Mouse (Mus musculus) skeletal muscle tissue, adult 2 months (tissue): ENCODE measurements at regions not wholly inside any gene's neighbourhood (a gene's known extent, or its start where the extent isn't known, plus 50 kb on each side); places are given as distances from the start of the nearest gene placed in this dataset.

ENCODE experiments used
- DNase-seq: peaks from one replicate; pipeline ENCODE4 v3.0.0-alpha.2; 2012; ENCODE audit warnings: low read depth, low spot score

DNA sequence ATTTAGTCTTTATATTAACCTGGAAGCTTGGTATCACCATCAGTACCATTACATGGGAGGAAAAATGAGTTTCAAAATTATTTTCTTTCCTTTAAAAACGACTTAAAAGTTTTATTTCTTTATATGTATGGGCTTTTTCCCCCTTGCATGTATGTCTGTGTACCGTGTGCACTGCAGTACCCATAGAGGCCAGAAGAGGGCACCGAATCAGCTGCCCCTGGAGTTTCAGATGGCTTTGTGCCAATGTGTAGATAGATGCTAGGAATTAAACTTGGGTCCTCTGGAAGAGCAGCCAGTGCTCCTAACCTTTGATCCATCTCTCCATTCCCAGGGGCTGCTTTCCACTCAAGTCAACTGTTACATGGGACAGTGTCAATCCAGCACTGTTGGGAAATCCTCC is 79.9 kb upstream of the Zfp64 start:
- DNase-seq, result no peak

- DNase-seq, result no peak
Measured at GRCm38 (mm10) chr2:169033997-169034396, 78.6 kb upstream of the Zfp64 start.

- DNase-seq, result no peak
Measured at GRCm38 (mm10) chr2:169033181-169033580, 77.8 kb upstream of the Zfp64 start.

DNA sequence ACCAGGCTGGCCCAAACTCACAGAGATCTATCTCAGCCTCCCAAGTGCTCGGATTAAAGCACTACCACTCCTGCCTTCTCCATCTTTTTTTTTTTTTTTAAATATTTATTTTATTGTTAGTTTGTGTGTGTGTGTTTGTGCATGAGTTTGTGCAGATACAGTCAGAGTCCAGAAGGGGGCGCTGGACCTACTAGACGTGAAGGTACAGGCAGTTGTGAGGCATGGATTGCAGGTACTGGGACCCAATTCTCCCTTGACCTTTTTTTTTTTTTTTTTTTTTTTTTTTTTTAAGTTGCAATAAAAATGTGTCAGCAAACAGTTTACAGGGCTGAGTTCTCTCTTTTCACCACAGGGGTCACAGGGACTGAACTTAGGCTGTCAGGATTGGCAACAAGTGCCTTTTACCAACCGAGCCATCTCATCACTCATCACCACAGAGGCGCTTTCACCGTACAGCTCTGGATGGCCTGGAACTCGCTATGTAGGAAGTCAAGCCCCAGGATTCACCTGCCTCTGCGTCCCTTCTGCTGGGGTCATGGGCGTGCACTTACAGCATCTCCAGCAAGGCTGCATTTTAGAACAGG is 73.2 kb upstream of the Zfp64 start:
- no peak for DNase-seq

- DNase-seq, result no peak
Measured at GRCm38 (mm10) chr2:169019037-169019436, 63.6 kb upstream of the Zfp64 start.

GRCm38 (mm10) chr2:169010271-169010670 is 54.9 kb upstream of the Zfp64 start:
- no peak for DNase-seq

- peak; percentile 8 for DNase-seq
Measured at GRCm38 (mm10) chr2:169008756-169009155, 53.4 kb upstream of the Zfp64 start.

- DNase-seq, result peak; percentile 6
Measured at GRCm38 (mm10) chr2:169008333-169008732, 52.9 kb upstream of the Zfp64 start.

GRCm38 (mm10) chr2:169006549-169006948 is 51.2 kb upstream of the Zfp64 start:
- DNase-seq, result no peak

DNA sequence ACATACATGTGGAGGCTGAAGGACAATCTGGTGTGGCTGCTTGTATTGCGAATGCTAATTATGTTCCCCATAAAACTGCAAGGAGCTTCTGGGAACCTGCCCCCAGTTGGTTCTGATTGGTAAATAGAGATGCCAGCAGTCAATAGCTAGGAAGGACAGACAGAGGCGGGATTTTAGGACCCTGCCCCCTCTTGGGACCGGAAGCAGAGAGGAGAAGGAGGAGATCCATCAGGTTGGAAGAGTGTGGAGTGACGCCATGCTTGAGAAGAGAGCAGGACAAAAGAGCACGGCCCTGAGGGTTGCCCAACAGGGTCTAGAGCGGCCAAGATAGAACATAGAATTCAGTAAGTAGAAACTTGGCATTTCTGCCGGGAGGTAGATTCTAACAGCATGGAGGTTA is 50.4 kb upstream of the Zfp64 start:
- DNase-seq, result no peak
